Mouse (Mus musculus): ENCODE results near the gene Slc23a2. TPM values are rescaled to one million over a fixed set of nuclear protein-coding genes. Genes with fewer than 3 reads are reported as not detected.

Slc23a2 gene
- total RNA-seq, 4 experiments from 2014 or later: 102 to 154 (median 134) TPM

DNA sequence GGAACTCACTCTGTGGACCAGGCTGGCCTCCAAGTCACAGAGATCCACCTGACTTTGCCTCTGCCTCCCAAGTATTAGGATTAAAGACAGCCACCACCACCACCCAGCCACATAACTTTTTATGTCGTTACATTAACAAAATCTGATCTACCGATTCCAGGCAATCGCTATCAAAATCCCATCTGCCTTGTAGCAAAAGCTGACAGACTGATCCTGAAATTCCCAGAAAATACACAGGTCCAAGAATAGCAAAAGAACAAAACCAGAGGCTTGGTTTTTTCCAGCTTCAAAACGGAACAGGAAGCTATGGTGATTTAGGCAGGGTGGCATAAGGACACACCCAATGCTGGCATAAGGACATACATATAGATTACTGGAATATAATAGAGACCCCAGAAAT lies 10.2 kb downstream of the Slc23a2 start:
- no peak for DNase-seq

DNA sequence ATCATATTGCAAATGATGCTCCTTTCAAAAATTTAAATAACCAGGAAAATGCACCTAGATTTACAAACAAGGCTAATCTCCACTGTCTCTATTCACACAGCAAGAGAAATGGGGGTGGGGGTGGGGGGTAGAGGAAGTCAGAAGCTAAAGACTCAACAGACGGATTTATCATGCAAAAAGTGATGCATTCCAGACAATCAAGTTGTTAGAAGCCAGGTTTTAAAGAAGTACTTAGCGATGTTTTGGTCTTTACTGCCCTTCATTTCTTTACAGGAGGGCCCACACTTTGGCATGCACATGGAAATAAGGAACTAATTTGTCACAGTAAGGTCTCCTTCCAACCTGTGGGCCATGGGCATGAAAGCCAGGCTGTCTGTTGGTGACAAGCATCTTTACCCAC lies 11.5 kb downstream of the Slc23a2 start:
- no peak for DNase-seq

DNA sequence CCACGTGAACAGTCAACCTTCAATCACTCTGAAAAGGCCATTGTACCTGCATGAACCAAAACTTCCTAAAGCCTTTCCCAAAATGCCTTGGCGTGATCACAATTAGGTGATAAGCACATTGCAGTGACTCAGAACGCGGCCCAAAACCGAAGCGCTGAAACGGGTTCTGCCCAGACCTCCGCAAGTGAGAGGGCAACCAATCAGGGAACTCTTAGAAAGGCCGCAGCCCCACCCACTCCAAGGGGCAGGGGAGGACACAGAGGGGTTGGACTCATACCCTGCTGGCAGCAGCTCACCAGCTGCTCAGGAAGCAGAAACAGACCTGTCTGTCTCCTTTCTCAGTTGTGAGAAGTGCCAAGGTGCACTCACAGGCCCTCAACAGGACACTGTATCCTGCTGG lies 13.6 kb downstream of the Slc23a2 start:
- DNase-seq: peak; percentile 83

DNA sequence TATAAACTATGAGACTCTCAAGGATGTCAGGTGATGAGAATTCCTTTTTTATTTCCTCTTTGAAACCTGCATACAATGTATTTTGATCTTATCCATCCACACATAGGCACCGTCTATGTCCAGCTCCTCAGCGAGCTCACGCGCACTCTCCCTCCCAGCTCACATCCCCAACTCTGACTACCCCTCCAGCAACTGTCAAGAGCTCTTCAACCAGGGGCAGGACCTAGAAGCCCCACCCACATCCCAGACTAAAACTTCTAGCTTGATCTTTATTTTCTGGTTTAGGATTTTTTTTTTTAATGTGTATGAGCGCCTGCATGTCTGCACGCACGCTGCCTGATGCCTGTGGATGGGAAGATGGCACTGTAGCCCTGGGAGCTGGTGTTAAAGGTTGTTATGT lies 14.9 kb downstream of the Slc23a2 start:
- DNase-seq: no peak

DNA sequence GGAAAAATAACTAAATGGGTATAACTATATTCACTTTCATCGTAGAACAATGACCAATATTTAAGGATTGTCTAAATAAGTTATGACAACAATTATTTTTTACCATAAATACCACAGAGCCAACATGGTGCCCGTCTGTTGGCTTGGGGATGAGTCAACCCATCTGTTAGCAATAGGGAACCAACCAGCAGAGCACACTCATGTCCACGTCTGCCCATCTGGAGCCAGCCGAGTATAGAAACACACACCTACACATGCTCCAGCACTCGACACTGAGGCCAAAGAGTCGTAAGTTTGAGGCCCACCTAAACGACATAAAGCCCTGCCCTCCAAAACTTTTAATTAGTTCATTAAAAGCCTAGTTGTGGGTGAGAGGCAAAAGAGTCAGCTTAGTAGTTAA lies 15.7 kb downstream of the Slc23a2 start:
- no peak for DNase-seq

DNA sequence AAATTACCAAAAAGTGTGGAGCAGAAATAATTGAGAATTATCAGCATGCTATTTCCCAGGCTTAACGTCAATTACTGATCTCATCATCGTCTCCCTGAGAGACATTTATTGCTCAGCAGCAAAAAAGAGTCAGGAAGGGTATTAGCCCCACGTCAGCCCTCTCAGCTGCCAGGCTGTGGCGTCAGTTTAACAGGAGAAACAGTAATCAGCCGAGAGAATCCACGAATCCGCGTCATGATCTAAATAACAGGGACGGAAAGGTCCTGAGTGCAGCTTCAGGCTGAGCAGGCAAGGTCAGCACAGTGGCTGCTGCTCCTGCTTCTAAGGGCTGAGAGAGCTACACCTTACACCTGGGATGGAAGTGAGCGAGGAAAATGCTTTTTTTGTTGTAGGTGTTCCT lies 17.0 kb downstream of the Slc23a2 start:
- DNase-seq: no peak

GRCm38 (mm10) chr2:132126292-132126691 lies 18.6 kb downstream of the Slc23a2 start:
- DNase-seq: no peak

DNA sequence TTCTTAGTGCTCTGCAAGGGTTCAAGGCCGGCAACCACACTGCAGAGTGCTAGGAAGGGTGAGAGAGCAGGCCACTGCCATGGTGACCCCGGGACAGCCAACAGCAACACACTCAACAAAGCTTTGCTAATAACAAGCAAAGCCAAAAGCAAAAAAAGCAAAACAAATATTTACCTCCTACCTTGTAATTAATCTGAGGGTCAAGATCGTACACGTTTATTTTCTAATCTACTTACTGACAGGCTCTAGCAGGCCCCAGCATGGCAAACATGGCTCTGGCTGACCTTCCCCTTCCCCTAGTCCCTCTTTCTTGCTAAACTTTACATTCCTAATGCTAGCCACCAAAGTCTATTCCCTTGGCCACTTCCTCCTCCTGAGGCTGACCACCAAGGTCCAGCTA lies 21.8 kb downstream of the Slc23a2 start:
- no peak for DNase-seq

GRCm38 (mm10) chr2:132121050-132121449 lies 23.9 kb downstream of the Slc23a2 start:
- no peak for DNase-seq

GRCm38 (mm10) chr2:132118646-132119045 lies 26.3 kb downstream of the Slc23a2 start:
- no peak for DNase-seq

GRCm38 (mm10) chr2:132115936-132116335 lies 29.0 kb downstream of the Slc23a2 start:
- peak; percentile 53 for DNase-seq

GRCm38 (mm10) chr2:132115344-132115743 lies 29.6 kb downstream of the Slc23a2 start:
- DNase-seq: no peak

- DNase-seq: no peak
Measured at GRCm38 (mm10) chr2:132113962-132114759, 30.7 kb downstream of the Slc23a2 start.

DNA sequence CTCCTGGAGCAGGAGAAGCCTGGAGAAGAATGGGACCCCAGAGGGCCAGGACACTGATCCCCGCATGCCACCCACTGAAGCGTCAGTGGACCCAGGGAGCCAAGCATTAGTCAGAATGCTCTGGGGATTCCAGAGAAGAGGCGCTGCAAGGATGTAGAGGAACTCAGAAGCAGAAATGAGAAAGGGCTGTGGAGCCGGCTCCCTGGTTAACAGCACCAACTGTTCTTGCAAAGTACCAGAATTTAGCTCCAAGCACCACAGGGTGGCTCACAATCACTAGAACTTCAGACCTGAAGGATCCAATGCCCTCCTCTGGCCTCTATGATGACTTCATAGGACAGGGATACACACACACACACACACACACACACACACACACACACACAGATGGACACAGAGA lies 32.6 kb downstream of the Slc23a2 start:
- DNase-seq: no peak

DNA sequence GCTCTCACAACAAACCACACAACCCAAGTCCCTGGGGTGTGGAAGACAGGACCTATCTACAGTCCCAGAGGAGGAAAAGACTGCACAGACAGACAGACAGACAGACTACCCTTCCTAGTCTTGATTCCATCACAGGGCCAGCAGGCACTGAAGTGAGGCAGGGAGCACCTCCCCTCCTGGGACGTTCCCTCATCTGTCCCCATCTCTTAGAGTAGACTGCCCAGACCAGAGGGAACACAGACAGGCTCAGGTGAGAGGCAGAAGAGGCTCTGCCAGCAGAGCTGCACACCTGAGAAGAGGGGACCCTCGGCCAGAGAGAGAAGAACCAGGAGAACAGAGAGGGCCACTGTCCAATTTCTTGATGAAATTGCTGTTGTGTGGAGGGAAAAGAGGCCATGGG lies 33.0 kb downstream of the Slc23a2 start:
- DNase-seq: no peak

DNA sequence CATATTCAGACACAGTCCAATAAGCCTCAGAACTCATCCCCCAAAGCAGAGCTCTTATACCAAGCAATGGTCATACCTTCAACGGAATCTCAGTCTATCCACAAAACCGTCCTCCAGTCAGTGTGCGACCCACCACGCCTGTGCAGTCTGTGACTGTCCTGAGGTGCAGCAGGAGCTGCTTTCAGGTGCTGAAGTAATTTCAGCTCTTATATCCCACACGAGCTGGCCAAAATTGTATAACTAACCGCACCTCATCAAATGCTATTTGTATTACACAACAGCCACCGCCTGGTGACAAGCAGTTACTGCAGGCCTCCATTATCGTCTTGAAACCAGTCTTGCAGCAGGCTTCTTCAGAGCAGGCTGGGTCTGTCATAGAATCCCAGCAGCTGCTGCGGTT lies 33.6 kb downstream of the Slc23a2 start:
- DNase-seq: peak; percentile 49

DNA sequence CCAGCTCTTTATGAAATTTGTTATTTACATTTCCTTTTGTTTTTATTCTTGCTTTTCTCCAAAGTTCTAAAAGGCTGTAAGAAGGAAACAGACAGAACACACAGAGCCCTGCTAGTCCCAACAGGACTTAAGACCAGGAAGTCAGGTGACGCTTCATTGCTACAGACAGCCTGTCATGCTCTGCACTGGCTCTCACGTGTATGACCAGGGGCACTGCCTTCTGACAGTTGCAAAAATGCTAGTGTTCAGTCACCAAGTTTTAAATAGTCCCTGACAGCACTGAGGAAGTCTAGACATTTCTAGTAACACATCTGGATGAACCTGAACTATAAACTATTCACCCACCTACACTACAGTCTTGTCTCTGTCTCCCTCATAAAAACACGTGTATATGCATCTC lies 34.2 kb downstream of the Slc23a2 start:
- DNase-seq: no peak

- no peak for DNase-seq
Measured at GRCm38 (mm10) chr2:132108988-132109387, 35.9 kb downstream of the Slc23a2 start.

DNA sequence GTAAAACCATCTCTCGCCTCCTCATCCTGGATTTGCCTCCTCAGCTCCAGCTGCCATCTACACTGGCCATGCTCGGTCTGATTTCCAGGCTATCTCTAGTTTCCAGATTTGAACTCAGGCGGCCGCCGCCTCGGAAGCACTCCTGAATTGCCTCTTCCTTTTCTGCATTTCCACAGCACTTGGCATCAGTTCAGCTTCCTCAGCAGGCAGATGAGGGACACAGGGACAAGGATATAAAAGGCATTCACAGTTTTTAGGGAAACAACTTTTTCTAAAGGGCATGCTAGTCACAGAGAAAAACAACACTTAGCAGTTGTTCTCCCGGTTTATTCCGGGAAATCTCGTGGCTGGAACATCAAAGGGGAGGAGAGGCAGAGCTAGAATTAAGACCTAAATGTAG lies 37.3 kb downstream of the Slc23a2 start:
- DNase-seq: peak; percentile 53

GRCm38 (mm10) chr2:132106069-132106468 lies 38.8 kb downstream of the Slc23a2 start:
- DNase-seq: peak; percentile 80

DNA sequence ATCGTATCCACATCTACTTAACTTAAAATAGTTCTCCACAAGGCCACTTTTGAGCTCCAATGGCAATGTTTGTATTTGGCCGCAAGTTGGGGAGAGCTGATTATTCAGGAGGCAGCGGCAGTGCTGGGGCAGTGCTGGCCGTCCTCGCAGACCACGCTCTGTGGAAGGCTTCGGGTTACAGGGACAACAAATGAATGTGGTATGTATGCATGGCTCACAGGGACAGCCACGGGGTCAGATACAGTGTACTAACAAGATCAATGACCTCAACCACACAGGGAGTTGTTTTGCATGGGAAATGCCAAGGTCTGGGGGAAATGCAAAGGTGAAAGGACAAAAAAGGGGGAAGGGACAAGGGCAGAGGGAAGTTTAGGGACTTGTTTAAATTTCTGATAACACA lies 41.6 kb downstream of the Slc23a2 start:
- peak; percentile 44 for DNase-seq

GRCm38 (mm10) chr2:132102505-132103130 lies 42.3 kb downstream of the Slc23a2 start:
- DNase-seq: no peak

GRCm38 (mm10) chr2:132098942-132099672 lies 45.8 kb downstream of the Slc23a2 start:
- no peak for DNase-seq

- DNase-seq: no peak
Measured at GRCm38 (mm10) chr2:132098365-132098764, 46.5 kb downstream of the Slc23a2 start.

Measured in adrenal gland, adult 8-10 months (tissue).